Mouse (Mus musculus) kidney, postnatal 14 days (tissue): ENCODE results near the gene Rab4b.

ENCODE experiments used
- DNase-seq: peaks from one replicate; pipeline ENCODE4 v3.0.0; 2022; ENCODE audit warnings: mixed read lengths

The Rab4b gene

GRCm38 (mm10) chr7:27159256-27159655 is 19.4 kb downstream of the Rab4b start:
- no peak for DNase-seq

GRCm38 (mm10) chr7:27158171-27158570 is 20.5 kb downstream of the Rab4b start:
- DNase-seq, result no peak

GRCm38 (mm10) chr7:27156005-27156404 is 22.7 kb downstream of the Rab4b start:
- no peak for DNase-seq

GRCm38 (mm10) chr7:27153205-27153764 is 25.4 kb downstream of the Rab4b start, which contains the start of gene Cyp2t4:
Gene Cyp2t4, plus strand, starts transcription at chr7:27153714.
- DNase-seq, result peak; percentile 85

- DNase-seq, result no peak
Measured at GRCm38 (mm10) chr7:27136410-27136996, 42.2 kb downstream of the Rab4b start.

GRCm38 (mm10) chr7:27133757-27134156 is 44.9 kb downstream of the Rab4b start:
- no peak for DNase-seq

- peak; percentile 76 for DNase-seq
Measured at GRCm38 (mm10) chr7:27133156-27133555, 45.5 kb downstream of the Rab4b start.

- DNase-seq, result peak; percentile 74
Measured at GRCm38 (mm10) chr7:27132588-27132987, 46.1 kb downstream of the Rab4b start.

- DNase-seq, result no peak
Measured at GRCm38 (mm10) chr7:27131387-27131786, 47.3 kb downstream of the Rab4b start.

GRCm38 (mm10) chr7:27130521-27131370 is 48.0 kb downstream of the Rab4b start:
- peak; percentile 23 for DNase-seq

GRCm38 (mm10) chr7:27129811-27130210 is 48.9 kb downstream of the Rab4b start:
- no peak for DNase-seq

- DNase-seq, result no peak
Measured at GRCm38 (mm10) chr7:27128946-27129345, 49.8 kb downstream of the Rab4b start.

GRCm38 (mm10) chr7:27128162-27128561 is 50.5 kb downstream of the Rab4b start:
- peak; percentile 56 for DNase-seq

GRCm38 (mm10) chr7:27124969-27125368 is 53.7 kb downstream of the Rab4b start:
- DNase-seq, result no peak

- DNase-seq, result no peak
Measured at GRCm38 (mm10) chr7:27124305-27124832, 54.3 kb downstream of the Rab4b start.

- DNase-seq, result no peak
Measured at GRCm38 (mm10) chr7:27119676-27120075, 59.0 kb downstream of the Rab4b start, which contains the start of gene Cyp2f2. Gene Cyp2f2, plus strand, starts transcription at chr7:27119909.
